Mouse (Mus musculus) stomach, embryonic 15.5 days (tissue): Measurements from ENCODE around the gene Abhd4. TPM values are rescaled to one million over a fixed set of nuclear protein-coding genes. Genes with fewer than 3 reads are reported as not detected.

ENCODE experiments used
- ATAC-seq: fragments of 200-750 bp; cut with Nextera tagmentation; 2 replicates; pipeline ENCODE4 v1.8.0; 2017; ENCODE audit warnings: low read depth, moderate number of reproducible peaks, moderate TSS enrichment; ENCODE audit not compliant: insufficient read depth, low FRiP score
- H3K27ac ChIP-seq: fragments of 300-500 bp; sonication (generic); 2 replicates; pipeline ENCODE4 v1.5.1; 2015; ENCODE audit warnings: mild to moderate bottlenecking, inconsistent platforms
- H3K27me3 ChIP-seq: fragments of 300-500 bp; sonication (generic); replicated peaks from 2 replicates; pipeline ENCODE4 v1.6.1; 2015; ENCODE audit warnings: inconsistent platforms
- H3K36me3 ChIP-seq: fragments of 300-500 bp; sonication (generic); 2 replicates; pipeline ENCODE4 v1.6.1; 2015; ENCODE audit warnings: inconsistent platforms
- H3K4me1 ChIP-seq: fragments of 300-500 bp; sonication (generic); 2 replicates; pipeline ENCODE4 v1.6.1; 2015; ENCODE audit warnings: inconsistent platforms
- H3K4me2 ChIP-seq: fragments of 300-500 bp; sonication (generic); 2 replicates; pipeline ENCODE4 v1.6.1; 2015; ENCODE audit warnings: mild to moderate bottlenecking, inconsistent platforms
- H3K4me3 ChIP-seq: fragments of 300-500 bp; sonication (generic); replicated peaks from 2 replicates; pipeline ENCODE4 v1.5.1; 2015; ENCODE audit warnings: inconsistent platforms
- H3K9ac ChIP-seq: fragments of 300-500 bp; sonication (generic); 2 replicates; pipeline ENCODE4 v1.6.1; 2015; ENCODE audit warnings: inconsistent platforms
- H3K9me3 ChIP-seq: fragments of 300-500 bp; sonication (generic); 2 replicates; pipeline ENCODE4 v1.6.1; 2016; ENCODE audit warnings: inconsistent platforms
- WGBS: fragments of 180-500 bp; shearing (Covaris S2); methylation state at CpG from one replicate; pipeline ENCODE4 v1.1.7; 2015; 5-methylcytosine and 5-hydroxymethylcytosine counted together
- polyA plus RNA-seq: library from polyadenylated mRNA; unstranded; fragments of >200 nt; fragmentation: Nextera tagmentation; extraction: Ambion mirVana; gene quantifications from 2 replicates; pipeline ENCODE4 v1.2.1, GENCODE M21; 2015

The Abhd4 gene
- polyA plus RNA-seq, 1 experiment from 2014 or later, result 44.1 TPM

GRCm38 (mm10) chr14:54250122-54250521, 3.9 kb upstream of the Abhd4 start:
- WGBS, result 45% methylated on average over 4 of the region's 4 CpGs
- Histone ChIP-seq H3K4me1 (peaks cover 26% of the 10 kb centered on the region; the same call in 1 of the 2 replicates), H3K4me3 (no peak overlapping the region)

GRCm38 (mm10) chr14:54254670-54255202, 748 bp downstream of the Abhd4 start:
- Histone ChIP-seq H3K27me3 (no peaks in the 10 kb centered on the region), H3K27ac (peak overlapping the region; percentile 84; the same call in 1 of the 2 replicates), H3K9ac (no peak overlapping the region), H3K4me1 (peaks cover 24% of the 10 kb centered on the region), H3K4me2 (peak overlapping the region; percentile 66), H3K4me3 (peak overlapping the region; percentile 58), H3K9me3 (no peaks in the 10 kb centered on the region), H3K36me3 (no peaks in the 10 kb centered on the region)
- 54% methylated on average over 12 of the region's 12 CpGs for WGBS
- no peak for ATAC-seq

More at GRCm38 (mm10) chr14:54250122-54250521, 3.9 kb upstream of the Abhd4 start:
- Histone ChIP-seq H3K9me3 (no peaks in the 10 kb centered on the region), H3K4me2 (no peak overlapping the region), H3K9ac (no peak overlapping the region), H3K27ac (no peak overlapping the region), H3K36me3 (no peaks in the 10 kb centered on the region; the same call in 1 of the 2 replicates), H3K27me3 (no peaks in the 10 kb centered on the region)
- no peak for ATAC-seq

DNA sequence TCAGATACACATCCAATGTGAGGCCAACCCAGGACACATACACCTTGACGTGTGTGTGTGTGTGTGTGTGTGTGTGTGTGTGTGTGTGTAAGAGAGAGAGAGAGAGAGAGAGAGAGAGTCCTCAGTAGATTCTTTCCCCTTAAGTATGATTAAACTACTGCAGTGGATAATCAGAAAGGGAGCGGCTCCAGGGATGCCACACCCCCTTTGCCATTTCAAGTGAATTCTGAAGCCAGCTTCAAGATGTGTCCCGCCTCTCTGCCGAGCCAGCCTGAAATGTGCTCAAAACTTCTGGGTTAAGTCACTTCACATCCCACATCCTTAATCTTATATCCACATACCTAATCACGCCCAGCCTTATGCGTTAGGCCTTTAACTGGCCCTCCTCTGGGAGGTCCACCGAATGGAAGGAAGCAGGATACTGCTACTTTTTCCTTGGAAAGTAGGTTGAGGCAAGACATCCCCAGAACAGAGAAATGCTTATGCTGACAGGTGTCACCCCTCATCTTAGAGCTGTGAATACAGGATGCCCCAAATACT, 4.2 kb downstream of the Abhd4 start:
- Histone ChIP-seq H3K4me2 (peak overlapping the region; percentile 76), H3K27me3 (no peaks in the 10 kb centered on the region), H3K9ac (no peak overlapping the region), H3K4me3 (no peak overlapping the region), H3K27ac (no peak overlapping the region), H3K9me3 (no peaks in the 10 kb centered on the region), H3K36me3 (peaks cover 8% of the 10 kb centered on the region; the same call in 1 of the 2 replicates), H3K4me1 (peaks cover 9% of the 10 kb centered on the region)
- 59% methylated on average over 7 of the region's 7 CpGs for WGBS
- ATAC-seq, result no peak

DNA sequence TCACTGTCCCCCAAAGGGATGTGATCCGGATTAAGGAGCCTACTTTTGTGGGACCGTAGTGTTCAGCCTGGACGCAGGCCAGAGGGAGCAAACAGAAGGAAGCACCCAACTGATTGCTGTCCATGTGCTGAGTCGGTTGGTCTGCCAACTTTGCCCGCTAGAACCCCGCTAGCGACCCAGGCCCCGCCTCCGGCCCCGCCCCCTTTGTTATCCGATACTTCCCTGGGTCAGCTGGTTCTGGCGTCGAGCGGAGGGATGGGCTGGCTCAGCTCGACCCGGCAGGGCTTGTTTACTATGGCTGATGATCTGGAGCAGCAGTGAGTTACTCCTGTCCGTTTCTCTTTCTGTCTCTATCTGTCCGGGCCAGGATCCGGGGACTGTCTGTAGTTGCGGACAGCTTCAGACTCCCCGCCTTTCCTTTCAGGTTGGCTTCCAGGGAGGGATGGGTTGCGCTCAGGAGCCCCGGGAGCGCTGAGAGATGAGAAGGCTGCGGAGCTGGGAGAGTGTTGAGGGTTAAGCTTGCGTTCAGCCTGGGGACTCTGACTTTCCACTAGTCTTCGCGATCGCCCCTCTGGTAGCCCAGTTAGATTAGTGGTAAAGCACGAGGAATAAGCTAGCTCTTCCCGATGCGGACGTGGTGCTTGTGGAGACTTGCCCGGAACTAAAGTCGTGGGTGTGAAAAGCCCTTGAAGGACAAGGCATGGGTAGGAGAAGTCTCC, 5.2 kb downstream of the Abhd4 start:
- Histone ChIP-seq H3K9ac (peak overlapping the region; percentile 50), H3K4me1 (peaks cover 9% of the 10 kb centered on the region), H3K4me2 (peak overlapping the region; percentile 76), H3K27ac (peak overlapping the region; percentile 53; the same call in 1 of the 2 replicates), H3K27me3 (no peaks in the 10 kb centered on the region), H3K36me3 (peaks cover 8% of the 10 kb centered on the region; the same call in 1 of the 2 replicates), H3K9me3 (no peaks in the 10 kb centered on the region), H3K4me3 (peak overlapping the region; percentile 73)
- peak; percentile 96 for ATAC-seq
- under 1% methylated on average over 35 of the region's 35 CpGs for WGBS

DNA sequence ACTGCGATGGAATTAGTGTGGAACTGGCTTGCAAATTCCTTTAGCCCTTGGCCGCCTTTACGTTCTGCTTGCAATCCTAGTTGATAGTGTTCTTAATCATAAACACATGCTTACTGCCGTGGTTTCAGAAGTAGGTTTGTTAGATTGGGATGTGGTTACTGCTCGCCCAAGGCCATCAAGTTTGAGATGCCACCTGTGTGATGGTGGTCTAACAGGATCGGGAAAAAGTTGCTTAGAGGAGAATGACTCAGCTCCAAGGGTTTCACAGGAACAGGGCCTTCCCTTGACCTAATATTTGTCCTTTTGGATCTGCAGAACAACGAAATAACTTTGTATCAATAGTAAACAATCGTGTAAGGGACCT, 5.7 kb downstream of the Abhd4 start:
- no peak for ATAC-seq
- Histone ChIP-seq H3K27me3 (no peaks in the 10 kb centered on the region), H3K4me2 (peak overlapping the region; percentile 76), H3K9me3 (no peaks in the 10 kb centered on the region), H3K9ac (peak overlapping the region; percentile 50; the same call in 1 of the 2 replicates), H3K4me3 (peak overlapping the region; percentile 73), H3K4me1 (peaks cover 9% of the 10 kb centered on the region), H3K36me3 (peaks cover 8% of the 10 kb centered on the region; the same call in 1 of the 2 replicates), H3K27ac (peak overlapping the region; percentile 53; the same call in 1 of the 2 replicates)
- 21% methylated on average over 8 of the region's 8 CpGs for WGBS

- Histone ChIP-seq H3K27me3 (no peaks in the 10 kb centered on the region), H3K27ac (no peak overlapping the region), H3K4me2 (peak overlapping the region; percentile 76), H3K9me3 (no peaks in the 10 kb centered on the region), H3K36me3 (peaks cover 8% of the 10 kb centered on the region), H3K9ac (no peak overlapping the region), H3K4me3 (peak overlapping the region; percentile 73; the same call in 1 of the 2 replicates), H3K4me1 (peaks cover 9% of the 10 kb centered on the region)
- WGBS, result 62% methylated on average over 2 of the region's 2 CpGs
- no peak for ATAC-seq
These were observed 6.2 kb downstream of the Abhd4 start for GRCm38 (mm10) chr14:54260196-54260595.

DNA sequence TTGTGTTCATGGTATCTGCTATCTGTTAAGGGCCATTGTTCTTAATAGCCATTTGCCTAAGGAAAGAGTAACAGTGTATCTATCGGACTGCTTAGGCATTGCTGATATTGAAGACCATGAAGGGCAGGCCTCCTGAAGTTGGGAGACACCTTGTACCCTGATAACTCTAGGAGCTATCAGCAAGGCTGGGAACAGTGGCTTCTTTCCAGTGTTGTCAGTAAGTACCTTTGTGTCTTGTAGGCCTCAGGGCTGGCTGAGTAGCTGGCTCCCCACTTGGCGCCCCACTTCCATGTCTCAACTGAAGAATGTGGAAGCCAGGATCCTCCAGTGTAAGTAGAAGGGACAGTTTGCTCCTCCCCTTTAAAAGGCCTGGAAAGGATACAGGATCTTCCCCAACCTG, 7.4 kb downstream of the Abhd4 start:
- Histone ChIP-seq H3K4me1 (peaks cover 9% of the 10 kb centered on the region), H3K9me3 (no peaks in the 10 kb centered on the region), H3K27ac (no peak overlapping the region), H3K9ac (no peak overlapping the region), H3K27me3 (no peaks in the 10 kb centered on the region), H3K36me3 (peaks cover 8% of the 10 kb centered on the region), H3K4me3 (no peak overlapping the region), H3K4me2 (no peak overlapping the region)
- no peak for ATAC-seq
- WGBS, result 89% methylated on average over 2 of the region's 2 CpGs

GRCm38 (mm10) chr14:54262622-54263021, 8.6 kb downstream of the Abhd4 start:
- ATAC-seq, result no peak
- 89% methylated on average over 8 of the region's 8 CpGs for WGBS
- no peak overlapping the region for H3K4me2 ChIP-seq
- no peak overlapping the region for H3K27ac ChIP-seq
- H3K4me1 ChIP-seq, result peaks cover 9% of the 10 kb centered on the region
- no peak overlapping the region for H3K9ac ChIP-seq
- no peak overlapping the region for H3K4me3 ChIP-seq
- no peaks in the 10 kb centered on the region for H3K27me3 ChIP-seq
- peaks cover 9% of the 10 kb centered on the region for H3K36me3 ChIP-seq
- no peaks in the 10 kb centered on the region for H3K9me3 ChIP-seq

DNA sequence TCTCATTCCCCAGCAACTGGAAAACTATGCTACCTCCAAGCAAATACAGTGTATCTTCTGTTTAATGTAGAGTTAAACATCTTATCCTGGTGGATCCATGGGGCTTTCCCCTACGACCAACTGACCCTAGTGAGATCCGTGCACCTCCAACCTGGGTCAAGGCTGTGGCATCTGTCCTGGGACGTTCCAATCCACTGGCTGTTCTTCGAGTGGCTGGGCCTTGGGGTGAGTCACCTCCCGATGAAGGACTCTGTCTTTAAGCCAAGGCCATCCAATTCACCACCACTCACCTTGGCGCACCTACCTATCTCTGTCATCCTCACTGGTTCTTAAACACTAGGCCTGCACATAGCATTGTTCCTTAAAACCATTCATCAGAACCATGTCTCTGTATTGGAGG, 9.1 kb downstream of the Abhd4 start:
- WGBS, result 89% methylated on average over 6 of the region's 6 CpGs

DNA sequence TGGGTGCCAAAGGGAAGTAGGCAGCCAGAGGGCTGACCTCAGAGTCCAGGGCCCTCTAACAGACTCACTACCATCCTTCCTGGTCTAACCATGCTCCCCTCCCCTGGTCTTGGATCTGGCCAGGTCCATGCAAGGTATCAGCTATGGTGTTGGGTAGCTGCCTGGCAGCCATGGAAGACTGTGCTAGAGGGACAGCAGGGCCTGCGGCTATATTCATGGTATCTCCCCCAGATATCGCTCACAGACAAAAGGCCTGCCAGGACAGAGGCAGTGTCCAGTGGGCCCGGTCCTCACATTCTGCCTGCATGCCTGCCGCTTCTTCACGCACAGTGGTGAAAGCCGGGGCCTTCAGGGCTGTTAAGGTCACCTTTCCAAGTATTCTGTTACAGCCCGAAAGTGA, 10.2 kb downstream of the Abhd4 start:
- Histone ChIP-seq H3K4me3 (no peak overlapping the region), H3K4me2 (no peak overlapping the region), H3K4me1 (peaks cover 9% of the 10 kb centered on the region), H3K27me3 (no peaks in the 10 kb centered on the region), H3K9me3 (no peaks in the 10 kb centered on the region), H3K27ac (no peak overlapping the region), H3K36me3 (peaks cover 16% of the 10 kb centered on the region), H3K9ac (no peak overlapping the region)
- no peak for ATAC-seq
- 91% methylated on average over 7 of the region's 7 CpGs for WGBS

More for the DNA sequence above, 9.1 kb downstream of the Abhd4 start:
- Histone ChIP-seq H3K9ac (no peak overlapping the region), H3K9me3 (no peaks in the 10 kb centered on the region), H3K4me1 (peaks cover 9% of the 10 kb centered on the region), H3K27ac (no peak overlapping the region), H3K27me3 (no peaks in the 10 kb centered on the region), H3K4me2 (no peak overlapping the region), H3K36me3 (peaks cover 11% of the 10 kb centered on the region), H3K4me3 (no peak overlapping the region)
- ATAC-seq, result no peak

GRCm38 (mm10) chr14:54265093-54265492, 11.1 kb downstream of the Abhd4 start:
- Histone ChIP-seq H3K4me2 (no peak overlapping the region), H3K27ac (no peak overlapping the region), H3K9ac (no peak overlapping the region), H3K36me3 (peaks cover 16% of the 10 kb centered on the region), H3K9me3 (no peaks in the 10 kb centered on the region), H3K4me3 (no peak overlapping the region), H3K27me3 (no peaks in the 10 kb centered on the region), H3K4me1 (peaks cover 2% of the 10 kb centered on the region; the same call in 1 of the 2 replicates)
- no peak for ATAC-seq
- WGBS, result 61% methylated on average over 10 of the region's 10 CpGs

DNA sequence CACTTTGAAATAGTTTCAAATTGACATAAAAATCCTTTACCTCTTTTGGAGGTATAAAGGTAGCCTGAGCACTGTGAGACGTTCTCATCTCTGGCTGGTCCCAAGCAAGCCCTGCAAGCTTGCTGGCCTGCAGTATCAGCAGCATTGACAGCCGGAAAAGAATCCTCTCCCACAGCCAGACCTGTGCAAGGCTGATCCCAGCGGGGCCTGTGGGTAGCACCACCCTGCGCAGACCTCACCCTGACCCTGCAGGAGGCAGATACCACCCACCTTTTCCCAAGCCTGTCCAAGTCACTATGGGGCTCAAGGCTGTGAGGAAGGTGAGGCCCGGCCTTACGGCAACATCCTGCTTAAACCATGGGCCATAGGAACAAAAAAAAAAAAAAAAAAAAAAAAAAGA, 12.0 kb downstream of the Abhd4 start:
- Histone ChIP-seq H3K27ac (no peak overlapping the region), H3K27me3 (no peaks in the 10 kb centered on the region), H3K36me3 (peaks cover 16% of the 10 kb centered on the region), H3K9me3 (no peaks in the 10 kb centered on the region), H3K4me3 (no peak overlapping the region), H3K9ac (no peak overlapping the region), H3K4me2 (no peak overlapping the region), H3K4me1 (no peaks in the 10 kb centered on the region)
- no peak for ATAC-seq
- 80% methylated on average over 6 of the region's 6 CpGs for WGBS
